7 mouse cellular contexts compared by ENCODE assay signal in the genomic region with DNA sequence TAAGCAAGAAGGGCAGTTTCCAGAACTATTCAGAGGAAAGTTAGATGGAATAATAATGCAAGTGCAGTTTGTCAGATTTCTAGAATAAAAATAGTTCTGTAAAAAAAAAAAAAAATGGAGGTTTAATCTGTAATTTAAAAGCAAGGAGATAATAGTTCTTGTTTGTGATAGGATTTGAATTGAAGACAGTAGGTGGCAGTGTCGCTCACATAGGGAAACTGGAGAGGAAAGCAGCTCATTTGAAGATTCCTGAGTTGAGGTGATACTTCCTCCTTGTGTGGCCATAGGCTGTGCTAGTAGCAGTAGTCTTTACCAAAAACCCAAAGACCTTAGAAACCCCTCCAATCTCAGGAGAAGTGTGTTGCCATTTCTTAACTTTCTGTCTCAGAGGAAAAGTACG. TPM values are rescaled to one million over a fixed set of nuclear protein-coding genes. Genes with fewer than 3 reads are reported as not detected.
DNase-seq lines count a peak whose midpoint lies in the region; ATAC-seq and TF ChIP-seq lines count a peak whose summit lies in the region.

No protein-coding gene starts in this region.

- H3K27ac ChIP-seq in intestine, postnatal 0 days (ENCODE audit: low read depth, low read length) = no peak overlapping the region
- no peak overlapping the region for H3K27ac ChIP-seq in intestine, embryonic 15.5 days

- H3K36me3 ChIP-seq in intestine, postnatal 0 days (ENCODE audit: control insufficient read depth, insufficient read depth) = peaks cover 46% of the 10 kb centered on the region
- H3K36me3 ChIP-seq in intestine, embryonic 15.5 days = peaks cover 10% of the 10 kb centered on the region; the same call in 1 of the 2 replicates

- no peaks in the 10 kb centered on the region for H3K27me3 ChIP-seq in intestine, postnatal 0 days (replicated peaks; ENCODE audit: control insufficient read depth, insufficient read depth, low read length)
- H3K27me3 ChIP-seq in intestine, embryonic 15.5 days (replicated peaks) = no peaks in the 10 kb centered on the region

- no peaks in the 10 kb centered on the region for H3K4me1 ChIP-seq in intestine, postnatal 0 days (replicated peaks; ENCODE audit: control insufficient read depth, insufficient read depth, low read length)
- peaks cover 5% of the 10 kb centered on the region; the same call in 1 of the 2 replicates for H3K4me1 ChIP-seq in intestine, embryonic 15.5 days (replicated peaks)

- peak; percentile 74 for TF ChIP-seq CTCF in intestine, postnatal 0 days (IDR thresholded peaks at IDR 0.05; ENCODE audit: low read depth)

- no peaks in the 10 kb centered on the region for H3K9me3 ChIP-seq in intestine, postnatal 0 days (ENCODE audit: control insufficient read depth)
- no peaks in the 10 kb centered on the region for H3K9me3 ChIP-seq in intestine, embryonic 15.5 days

- H3K9ac ChIP-seq in intestine, postnatal 0 days (ENCODE audit: low read depth, low read length) = no peak overlapping the region
- H3K9ac ChIP-seq in intestine, embryonic 15.5 days = no peak overlapping the region

- no peak overlapping the region for H3K4me2 ChIP-seq in intestine, postnatal 0 days (replicated peaks; ENCODE audit: low read depth)
- H3K4me2 ChIP-seq in intestine, embryonic 15.5 days (replicated peaks) = no peak overlapping the region

- no peak overlapping the region for H3K4me3 ChIP-seq in intestine, postnatal 0 days (ENCODE audit: low read depth, low read length)
- no peak overlapping the region for H3K4me3 ChIP-seq in intestine, embryonic 15.5 days (replicated peaks)

- DNase-seq in A20 (ENCODE audit: low read depth, low spot score) (peak; percentile 48), MEL-GATA-1-ER (ENCODE audit: extremely low read depth, low read depth) (peak; percentile 46)
- DNase-seq in induced T-regulatory cell, adult 2 months (ENCODE audit: low read depth) = peak; percentile 71
- DNase-seq in thymus, postnatal 25 days = peak; percentile 22
- no peak for DNase-seq in gastrocnemius, postnatal 10 days

- ATAC-seq in intestine, postnatal 0 days = no peak
- no peak for ATAC-seq in intestine, embryonic 15.5 days

- 66% methylated on average over 2 of the region's 2 CpGs for WGBS in intestine, postnatal 0 days
- WGBS in intestine, embryonic 15.5 days = 62% methylated on average over 2 of the region's 2 CpGs

RNA-seq across cellular contexts. Expression of a gene that starts 43.2 kb away (rescaled TPM):
- polyA plus RNA-seq in intestine, postnatal 0 days (2015; fragmentation: Nextera tagmentation; extraction: Ambion mirVana) = 13.0 and 14.2 TPM in 2 replicates
- 25.8 and 27.4 TPM in 2 replicates for polyA plus RNA-seq in intestine, embryonic 15.5 days (2015; fragmentation: Nextera tagmentation; extraction: Ambion mirVana)
- 10 to 100 TPM; 34.3 to 36.2 TPM for total RNA-seq in gastrocnemius, postnatal 10 days (2021)
